Mouse (Mus musculus) Patski (cell line): Measurements from ENCODE around the gene Dapp1. TPM values are rescaled to one million over a fixed set of nuclear protein-coding genes. Genes with fewer than 3 reads are reported as not detected.
"Not testable (repeated sequence)": the region's sequence is repeated elsewhere in the genome, so short reads cannot be mapped to it uniquely, and the experiment has no call there.

Experiments used
- ATAC-seq: fragments of 100-300 bp; one replicate; pipeline ENCODE4 v1.8.0; 2021
- CTCF ChIA-PET: fragments of 350-600 bp; sonication (Branson Sonifier 250); formaldehyde crosslinking; loops from one replicate; lab custom pipeline; 2022; ENCODE audit warnings: inconsistent platforms; lab: Charles Lee
- POLR2A ChIA-PET: fragments of 350-600 bp; sonication (Branson Sonifier 250); formaldehyde crosslinking; loops from one replicate; lab custom pipeline; 2022; ENCODE audit warnings: antibody characterized with exemption, inconsistent platforms; lab: Charles Lee
- DNase-seq: peaks from one replicate; pipeline ENCODE4 v3.0.0-alpha.2; 2011; ENCODE audit warnings: low read depth, low spot score
- H3K27me3 ChIP-seq: fragments of 371-371 bp; one replicate; pipeline ENCODE4 v1.5.1; 2021
- CTCF ChIP-seq: fragments of 100-300 bp; IDR thresholded peaks from one replicate; pipeline ENCODE4 v1.5.1; 2021
- in situ Hi-C: fragments of 300-500 bp; cut with MboI; formaldehyde crosslinking; loops from 3 replicates; pipeline ENCODE4 v1.11.1; 2018; ENCODE audit warnings: low pct_unique_long_range_greater_than_20kb, mixed read lengths
- polyA plus RNA-seq: library from polyadenylated mRNA; unstranded; gene quantifications from one replicate; pipeline ENCODE4 v1.2.3, GENCODE M21; 2021

Dapp1 gene
- polyA plus RNA-seq, 1 experiment from 2014 or later = 4.0 TPM

GRCm38 (mm10) chr3:137961736-137962385, 19.5 kb downstream of the Dapp1 start:
- no peak for TF ChIP-seq CTCF
- ATAC-seq (no peak), DNase-seq (no peak)
- H3K27me3 ChIP-seq = no peaks in the 10 kb centered on the region
- CTCF ChIA-PET = no interaction called here
- POLR2A ChIA-PET = interaction anchor here (0.6 kb wide), 1 partner anchor 9 kb away, joined by 3 read pairs; no protein-coding TSS in a partner anchor
- in situ Hi-C loops = no loop called here

GRCm38 (mm10) chr3:137959456-137959855, 21.9 kb downstream of the Dapp1 start:
- DNase-seq (no peak), ATAC-seq (no peak)
- no peak for TF ChIP-seq CTCF
- no peaks in the 10 kb centered on the region for H3K27me3 ChIP-seq
- ChIA-PET POLR2A (no interaction called here), CTCF (no interaction called here)
- in situ Hi-C loops = no loop called here

GRCm38 (mm10) chr3:137958352-137958751, 23.0 kb downstream of the Dapp1 start:
- H3K27me3 ChIP-seq = no peaks in the 10 kb centered on the region
- in situ Hi-C loops = no loop called here
- CTCF ChIA-PET = no interaction called here
- TF ChIP-seq CTCF = no peak
- ATAC-seq (no peak), DNase-seq (no peak)
- POLR2A ChIA-PET = no interaction called here

- H3K27me3 ChIP-seq = no peaks in the 10 kb centered on the region
- CTCF ChIA-PET = interaction anchor here (1.4 kb wide), 1 partner anchor 9 kb away, joined by 3 read pairs; no protein-coding TSS in a partner anchor
- ATAC-seq (no peak), DNase-seq (no peak)
- TF ChIP-seq CTCF = no peak
- POLR2A ChIA-PET = no interaction called here
- in situ Hi-C loops = no loop called here
Observed at GRCm38 (mm10) chr3:137957864-137958263, 23.5 kb downstream of the Dapp1 start.

GRCm38 (mm10) chr3:137955560-137956081, 25.7 kb downstream of the Dapp1 start:
- in situ Hi-C loops = no loop called here
- no peaks in the 10 kb centered on the region for H3K27me3 ChIP-seq
- peak; percentile 30 for DNase-seq
- ChIA-PET CTCF (interaction anchor here (0.8 to 3.6 kb wide), 2 partner anchors 10 to 15 kb away, joined by 3 to 12 read pairs; no protein-coding TSS in a partner anchor), POLR2A (interaction anchor here (0.9 kb wide), 1 partner anchor 21 kb away, joined by 4 read pairs; no protein-coding TSS in a partner anchor)
- ATAC-seq = no peak
- no peak for TF ChIP-seq CTCF

GRCm38 (mm10) chr3:137954256-137954916, 27.0 kb downstream of the Dapp1 start:
- no peak for TF ChIP-seq CTCF
- ChIA-PET CTCF (interaction anchor here (1.0 to 3.6 kb wide), 2 partner anchors 9 to 14 kb away, joined by 3 to 12 read pairs; no protein-coding TSS in a partner anchor), POLR2A (no interaction called here)
- H3K27me3 ChIP-seq = no peaks in the 10 kb centered on the region
- ATAC-seq = no peak
- no peak for DNase-seq
- in situ Hi-C loops = no loop called here

GRCm38 (mm10) chr3:137952914-137953880, 28.1 kb downstream of the Dapp1 start:
- no peak for TF ChIP-seq CTCF
- no peaks in the 10 kb centered on the region for H3K27me3 ChIP-seq
- in situ Hi-C loops = no loop called here
- ChIA-PET POLR2A (interaction anchor here (0.7 kb wide), 1 partner anchor 120 kb away, joined by 3 read pairs; no protein-coding TSS in a partner anchor), CTCF (interaction anchor here (1.3 kb wide), 1 partner anchor 28 kb away, joined by 3 read pairs; no protein-coding TSS in a partner anchor)
- ATAC-seq = no peak
- DNase-seq = no peak

GRCm38 (mm10) chr3:137952225-137952913, 29.0 kb downstream of the Dapp1 start:
- H3K27me3 ChIP-seq = no peaks in the 10 kb centered on the region
- ATAC-seq (peak; percentile 94), DNase-seq (peak; percentile 34)
- POLR2A ChIA-PET = interaction anchor here (0.7 kb wide), 1 partner anchor 119 kb away, joined by 3 read pairs; no protein-coding TSS in a partner anchor
- TF ChIP-seq CTCF = no peak
- in situ Hi-C loops = no loop called here
- CTCF ChIA-PET = interaction anchor here (1.1 kb wide), 1 partner anchor 16 kb away, joined by 3 read pairs; no protein-coding TSS in a partner anchor

GRCm38 (mm10) chr3:137951819-137952218, 29.5 kb downstream of the Dapp1 start:
- ATAC-seq (no peak), DNase-seq (no peak)
- POLR2A ChIA-PET = no interaction called here
- no peaks in the 10 kb centered on the region for H3K27me3 ChIP-seq
- CTCF ChIA-PET = interaction anchor here (1.1 kb wide), 1 partner anchor 16 kb away, joined by 3 read pairs; no protein-coding TSS in a partner anchor
- no peak for TF ChIP-seq CTCF
- in situ Hi-C loops = no loop called here

GRCm38 (mm10) chr3:137951302-137951701, 30.0 kb downstream of the Dapp1 start:
- in situ Hi-C loops, H3K27me3 ChIP-seq, ATAC-seq, DNase-seq: not testable (repeated sequence)
- CTCF ChIA-PET = interaction anchor here (1.1 to 1.4 kb wide), 2 partner anchors 17 to 28 kb away, joined by 3 to 4 read pairs; no protein-coding TSS in a partner anchor
- POLR2A ChIA-PET = interaction anchor here (0.5 kb wide), 1 partner anchor 10 kb away, joined by 3 read pairs; no protein-coding TSS in a partner anchor
